Mouse (Mus musculus) testis, postnatal 14 days (tissue): ENCODE results near the gene Fads3.

Experiments used
- DNase-seq: peaks from one replicate; pipeline ENCODE4 v3.0.0; 2021; ENCODE audit warnings: low spot score

Fads3 gene

GRCm38 (mm10) chr19:10041388-10042148 is at the start of gene Fads3:
Gene Fads3 (plus strand): TSS chr19:10041569.
- peak; percentile 69 for DNase-seq

DNA sequence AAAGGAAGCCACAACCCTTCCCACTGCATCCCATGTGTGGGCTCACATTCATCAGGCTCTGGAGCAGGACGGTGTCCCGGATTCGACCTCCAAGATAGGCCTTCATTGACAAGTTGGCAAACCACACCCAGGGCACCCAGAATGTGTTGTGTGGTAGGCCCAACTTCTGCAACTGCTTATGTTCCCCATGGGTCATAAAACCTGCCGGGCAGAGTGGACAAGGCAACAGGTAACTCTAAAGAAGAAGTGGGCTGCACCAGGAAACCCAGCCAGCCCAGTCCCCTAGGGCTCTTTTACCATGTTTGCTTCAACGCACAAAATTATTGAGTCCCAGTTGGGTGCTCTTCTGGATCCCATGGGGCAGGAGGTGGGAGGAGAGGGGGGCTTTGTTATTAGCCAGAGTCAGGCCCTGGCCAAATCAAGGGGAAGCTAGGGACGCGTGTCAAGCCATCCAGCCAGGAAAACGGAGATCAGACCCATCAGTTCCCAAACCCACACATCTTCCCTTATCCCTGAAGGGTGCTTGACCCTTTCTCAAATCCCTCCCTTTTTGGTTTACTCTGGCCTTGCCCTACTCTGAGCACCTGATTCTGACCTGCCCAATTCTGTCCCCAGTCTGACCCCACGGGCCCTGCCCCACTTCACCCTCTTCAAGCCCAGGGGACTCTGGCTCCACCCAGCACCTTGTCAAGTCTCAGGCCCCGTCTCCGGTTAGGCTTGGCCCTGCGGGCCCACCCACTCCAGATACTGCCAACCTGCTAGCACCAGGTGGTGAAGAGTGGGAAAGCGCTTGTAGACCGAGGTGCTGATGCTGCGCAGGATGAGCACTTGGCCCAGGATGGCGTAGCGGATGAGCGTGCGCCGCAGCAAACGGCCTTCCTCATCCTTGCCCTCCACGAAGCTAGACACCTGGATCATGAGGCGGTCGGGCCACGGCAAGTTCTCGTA is 49.1 kb upstream of the Fads3 start:
- DNase-seq, result no peak

DNA sequence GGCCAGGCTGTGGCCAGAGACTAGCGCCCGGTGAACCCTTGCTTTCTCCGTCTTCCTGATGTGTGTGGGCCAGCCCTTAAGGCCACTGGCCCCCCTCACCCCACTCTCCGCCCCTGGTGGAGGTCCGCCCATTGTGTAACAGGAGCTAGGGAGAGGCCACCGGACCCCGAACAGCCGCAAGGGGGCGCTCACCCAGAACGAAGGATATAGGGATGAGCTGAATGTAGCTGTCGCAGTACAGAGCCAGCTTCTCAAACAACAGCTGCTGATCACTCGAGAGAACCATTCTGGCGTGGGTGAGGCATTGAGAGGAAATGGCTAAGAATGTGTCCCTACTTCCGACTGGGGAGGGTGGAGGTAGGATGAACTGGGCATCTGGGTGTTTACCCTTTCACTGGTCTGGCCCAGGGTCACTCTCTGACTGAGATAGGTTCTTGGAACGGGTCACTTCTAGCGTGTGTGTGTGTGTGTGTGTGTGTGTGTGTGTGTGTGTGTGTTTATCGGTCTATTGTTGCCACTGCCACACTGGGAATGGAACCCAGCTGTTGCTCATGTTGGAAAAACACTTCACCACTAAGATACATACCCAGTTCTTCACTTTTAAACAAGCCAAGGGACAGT is 48.2 kb upstream of the Fads3 start:
- DNase-seq, result peak; percentile 86

DNA sequence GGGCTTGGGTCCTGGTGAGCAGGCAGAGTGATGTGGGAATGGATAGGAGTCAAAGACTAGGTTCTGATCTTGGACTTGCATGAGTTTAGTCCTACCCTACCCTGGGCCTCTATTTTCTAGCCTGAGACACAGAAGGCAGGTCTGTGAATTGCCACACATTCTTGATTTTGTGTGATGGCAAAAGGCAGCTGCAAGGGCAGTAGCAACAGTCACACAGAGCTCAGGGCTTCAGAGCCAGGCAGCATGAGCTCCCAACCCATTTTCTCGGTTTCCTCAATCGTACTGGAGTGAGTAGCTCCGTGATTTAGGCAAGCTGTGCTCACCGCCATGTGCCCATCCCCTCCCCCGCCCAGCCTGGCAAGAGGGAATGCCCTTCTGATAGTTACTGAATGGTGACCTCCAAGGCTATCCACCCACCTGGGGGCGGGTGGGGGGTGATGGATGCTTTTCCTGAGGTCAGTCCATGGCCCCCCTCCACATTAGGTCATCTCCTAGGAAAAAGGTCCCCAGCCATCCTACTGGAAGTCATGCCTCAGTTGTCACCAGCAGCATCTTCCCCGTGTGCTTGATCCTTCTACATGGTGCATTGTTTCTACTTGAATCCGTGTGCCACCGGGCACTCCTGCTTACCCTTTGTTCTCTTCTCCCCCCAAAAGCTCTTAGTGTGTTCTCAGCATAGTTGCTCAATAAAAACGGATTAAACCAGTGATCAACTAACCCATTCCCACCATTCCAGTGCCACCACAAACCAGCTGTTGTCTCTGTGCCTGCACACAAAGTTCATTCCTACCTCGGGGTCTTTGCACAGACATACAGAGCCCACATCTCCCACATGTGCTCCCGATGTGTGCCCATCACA is 43.9 kb upstream of the Fads3 start:
- DNase-seq, result no peak

DNA sequence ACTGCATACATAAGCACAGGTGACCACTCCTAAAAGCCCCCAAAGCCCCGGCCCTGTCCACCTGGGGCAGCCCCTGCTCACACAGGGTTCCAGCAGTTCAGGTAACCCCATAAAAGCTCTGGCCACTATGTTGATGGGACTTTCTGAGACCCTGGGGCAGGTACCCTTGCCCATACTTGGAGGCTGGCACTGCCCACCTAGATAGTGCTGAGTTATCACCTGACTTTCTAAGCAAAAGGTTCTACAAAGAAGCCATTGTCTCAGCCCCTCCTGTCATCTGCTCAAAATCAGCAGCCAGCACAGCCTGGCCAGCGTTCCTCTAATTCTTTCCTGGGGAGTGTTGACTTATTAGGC is 43.3 kb upstream of the Fads3 start:
- DNase-seq, result no peak

DNA sequence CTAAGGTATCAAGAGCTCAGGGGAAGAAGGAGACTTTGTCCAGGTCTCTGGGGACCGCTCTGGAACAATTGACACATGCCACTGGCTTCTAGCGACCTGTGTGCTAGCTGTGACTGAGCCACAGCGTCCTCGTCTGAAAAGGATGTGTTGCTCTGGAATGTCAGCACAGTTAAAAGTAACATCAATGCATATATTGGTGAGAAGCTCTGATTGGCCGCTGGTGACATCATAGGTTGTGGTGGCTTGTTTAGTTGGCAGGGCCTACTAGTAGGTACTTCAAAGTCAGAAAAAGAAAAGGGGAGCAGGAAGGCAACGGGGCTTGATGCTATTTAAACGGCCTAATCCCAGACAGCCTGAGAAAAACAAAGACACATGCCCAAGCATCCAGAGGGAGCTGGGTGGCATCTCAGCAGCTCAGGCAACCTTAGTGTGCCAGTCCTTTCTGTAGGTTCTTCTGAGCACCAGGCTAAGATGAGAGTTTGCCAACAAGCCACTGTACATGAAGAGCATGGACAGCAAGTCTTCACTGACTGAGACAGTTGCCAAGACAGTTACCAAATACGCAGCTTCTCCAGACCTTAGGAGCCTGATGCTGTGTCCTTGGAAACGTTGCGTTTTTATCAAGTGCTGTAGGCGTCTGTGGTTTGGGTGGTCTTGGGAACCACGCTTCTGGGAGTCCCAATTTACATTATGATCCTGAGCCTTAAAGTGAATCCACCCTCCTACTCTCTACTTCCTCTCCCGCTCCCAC is 42.5 kb upstream of the Fads3 start:
- no peak for DNase-seq

DNA sequence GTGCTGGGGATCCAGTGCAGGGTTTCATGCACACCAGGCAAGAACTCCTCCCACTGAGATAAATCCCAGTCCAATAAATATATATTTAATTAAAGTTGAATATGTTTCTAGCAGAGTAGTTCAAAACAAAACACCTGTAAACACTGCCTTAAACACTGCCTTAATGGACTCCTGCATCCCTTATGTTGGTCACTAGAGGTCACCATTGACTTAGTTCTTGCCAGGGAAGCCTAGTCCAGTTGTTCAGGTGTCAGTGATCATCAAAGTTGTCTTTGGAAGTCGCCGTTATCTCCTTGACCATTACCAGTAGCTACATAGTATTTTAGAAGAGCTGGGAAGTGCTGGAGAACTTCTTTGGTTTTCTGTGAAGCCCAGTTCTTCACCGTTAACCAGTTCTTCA is 41.0 kb upstream of the Fads3 start:
- DNase-seq, result no peak

- DNase-seq, result no peak
Observed at GRCm38 (mm10) chr19:10001206-10001969, 40.0 kb upstream of the Fads3 start, which contains the start of the genes Best1 and Rab3il1. Gene Best1 (minus strand): TSS chr19:10001633. Gene Rab3il1 (plus strand): TSS chr19:10001669.

- DNase-seq, result no peak
Observed at GRCm38 (mm10) chr19:10003696-10004095, 37.7 kb upstream of the Fads3 start.

DNA sequence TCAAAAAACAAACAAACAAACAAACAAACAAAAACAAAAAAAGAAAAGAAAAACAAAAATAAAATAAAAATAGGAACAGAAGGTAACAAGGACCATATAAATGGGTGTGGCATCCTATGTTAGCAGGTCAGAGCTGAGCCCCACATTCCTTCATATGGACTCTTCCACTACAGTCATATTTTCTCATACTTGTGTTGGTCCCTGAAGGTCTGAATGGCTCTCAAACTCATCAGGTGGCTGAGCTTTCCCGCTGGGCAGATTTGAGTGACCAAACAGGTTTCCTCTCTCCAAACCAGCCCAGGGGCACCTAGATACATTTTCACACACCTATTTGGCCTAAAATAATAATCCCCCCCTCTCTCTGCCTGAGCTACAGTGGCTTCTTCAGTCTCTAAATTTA is 30.0 kb upstream of the Fads3 start:
- no peak for DNase-seq

GRCm38 (mm10) chr19:10012827-10013278 is 28.5 kb upstream of the Fads3 start:
- DNase-seq, result peak; percentile 53

- no peak for DNase-seq
Observed at GRCm38 (mm10) chr19:10013348-10013747, 28.0 kb upstream of the Fads3 start.

GRCm38 (mm10) chr19:10013913-10014312 is 27.5 kb upstream of the Fads3 start:
- DNase-seq, result no peak

DNA sequence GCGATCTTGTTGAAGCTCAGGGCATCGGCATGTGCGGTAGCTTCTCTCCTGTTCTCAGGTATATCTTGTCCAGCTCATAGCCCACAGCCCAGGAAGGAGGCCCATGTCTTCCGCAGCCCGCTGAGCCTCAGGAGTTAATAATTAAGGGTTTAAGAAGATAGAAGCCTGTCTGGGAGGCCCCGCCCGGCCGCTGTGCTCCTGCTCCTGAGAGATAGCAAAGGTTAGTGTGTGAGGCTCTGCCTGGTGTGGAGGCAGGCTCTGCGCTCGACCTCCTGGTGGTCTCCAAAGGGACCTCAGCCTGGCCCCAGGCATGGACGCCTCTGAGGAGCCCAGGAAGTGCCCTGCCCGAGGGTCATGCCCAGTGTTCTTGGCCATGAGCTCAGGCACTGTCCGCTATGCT is 26.5 kb upstream of the Fads3 start:
- DNase-seq, result no peak

DNA sequence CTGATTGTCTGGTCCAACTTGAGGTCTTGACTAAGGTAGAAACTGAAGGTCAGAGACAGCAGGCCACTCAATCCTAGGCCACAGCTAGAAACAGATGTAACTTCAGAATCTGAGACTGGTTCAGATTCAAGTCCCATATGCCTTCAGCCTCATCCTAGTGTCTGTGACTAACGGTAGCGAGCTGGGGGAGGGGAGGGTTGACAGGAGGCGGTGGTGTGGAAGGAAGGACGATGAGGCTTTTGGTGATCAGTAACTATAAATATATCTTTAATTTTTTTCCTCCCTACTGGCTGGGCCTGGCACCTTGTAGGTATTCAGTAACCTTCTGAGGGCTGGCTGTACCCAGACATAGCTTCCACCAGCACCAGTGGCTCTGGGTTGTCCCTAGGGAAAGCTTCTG is 25.9 kb upstream of the Fads3 start:
- DNase-seq, result no peak

- no peak for DNase-seq
Observed at GRCm38 (mm10) chr19:10016151-10016550, 25.2 kb upstream of the Fads3 start.

DNA sequence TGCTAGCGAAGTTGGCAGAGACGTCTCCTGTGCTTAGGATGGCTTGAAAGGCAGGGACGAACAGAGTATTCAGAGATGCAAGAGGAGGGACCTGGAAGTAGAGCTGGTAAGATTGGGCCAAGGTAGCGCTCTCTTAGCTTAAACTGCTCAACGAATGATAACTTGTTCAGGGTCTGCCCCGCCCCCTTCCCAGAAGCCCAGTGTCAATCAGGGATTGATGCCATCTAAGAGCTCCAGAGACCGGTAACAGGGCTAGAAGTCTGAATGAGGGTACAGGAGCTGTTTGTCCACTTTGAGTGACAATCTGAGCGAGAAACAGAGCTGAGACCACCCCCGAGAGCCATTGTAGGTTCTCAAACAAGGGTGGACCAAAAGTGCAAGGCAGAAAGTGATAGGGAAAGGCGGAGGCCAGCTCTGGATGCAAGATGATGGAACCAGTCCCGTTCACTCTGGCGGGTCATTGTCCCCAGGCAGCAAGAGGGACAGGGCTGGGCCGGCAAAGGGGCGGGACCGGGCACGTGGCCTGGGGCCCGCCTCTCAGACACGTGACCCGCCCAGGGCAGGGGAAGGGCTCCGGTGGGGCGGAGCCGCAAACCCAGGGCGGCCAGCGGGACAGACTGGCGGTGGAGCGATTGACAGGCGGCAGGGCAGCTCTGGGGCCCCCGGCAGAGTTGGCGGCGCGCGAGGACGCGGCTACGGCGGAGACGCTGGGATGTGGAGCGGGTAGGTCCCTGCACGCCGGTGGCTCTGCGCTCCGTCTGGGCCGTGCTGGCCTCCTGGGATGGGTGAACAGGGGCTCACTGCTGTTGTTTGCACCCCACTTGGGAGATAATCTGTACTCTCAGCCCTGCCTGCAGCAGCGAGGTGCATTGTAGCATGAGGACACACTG is 23.5 kb upstream of the Fads3 start:
- DNase-seq, result peak; percentile 81

- no peak for DNase-seq
Observed at GRCm38 (mm10) chr19:10018527-10018818, 22.9 kb upstream of the Fads3 start.

DNA sequence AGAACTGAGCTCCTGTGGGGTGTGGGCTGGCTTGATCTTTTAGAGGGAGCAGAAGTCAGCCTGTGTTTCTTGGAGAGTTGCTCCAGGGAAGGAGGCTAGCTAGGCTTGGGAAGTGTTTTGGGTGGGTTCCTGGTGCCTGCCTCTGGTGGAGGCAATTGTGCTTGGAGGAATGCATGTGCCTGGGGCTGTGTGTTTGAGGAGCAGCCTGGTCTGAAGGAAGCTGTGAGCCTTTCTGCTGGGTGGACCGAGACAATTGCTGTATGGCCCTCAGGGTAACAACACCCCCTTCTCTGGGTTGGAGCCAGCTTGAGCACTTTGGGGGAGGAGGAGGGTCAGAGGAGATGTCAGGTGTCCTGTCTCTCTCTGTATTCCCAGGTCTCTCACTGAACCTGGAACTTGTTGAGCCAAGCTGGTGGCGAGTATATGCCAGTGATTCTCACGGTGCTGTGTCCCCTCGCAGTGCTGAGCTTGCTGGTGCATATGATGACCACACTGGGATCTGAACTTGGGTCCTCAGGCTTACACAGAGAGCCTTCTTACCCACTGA is 22.1 kb upstream of the Fads3 start:
- DNase-seq, result no peak
